In the genomic region with DNA sequence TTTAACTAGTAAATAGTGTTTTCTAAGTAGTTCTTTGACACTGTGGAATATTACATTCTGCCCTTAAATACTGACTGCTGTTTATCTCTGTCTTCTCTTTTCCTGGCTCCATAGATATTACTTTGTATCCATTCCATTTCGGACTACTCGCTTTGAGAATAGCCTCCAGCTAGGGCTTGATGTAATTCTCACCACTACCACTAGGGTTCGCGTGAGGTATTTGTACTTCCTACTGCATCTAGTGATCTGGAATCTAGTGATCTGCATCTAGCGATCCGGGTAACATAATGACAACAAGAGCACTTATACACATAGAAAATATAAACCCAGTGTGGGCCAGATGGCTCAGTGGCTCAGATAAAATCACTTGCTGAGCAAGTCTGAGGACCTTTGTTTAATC, we compare ENCODE assay signal across 14 mouse cellular contexts. TPM values are rescaled to one million over a fixed set of nuclear protein-coding genes. Genes with fewer than 3 reads are reported as not detected.
A peak's percentile ranks its signal among the peaks of the same experiment; 100 is the strongest.
DNase-seq lines count a peak whose midpoint lies in the region; ATAC-seq and TF ChIP-seq lines count a peak whose summit lies in the region.
"Had no signal": no experiment of that assay in that cellular context is flagged by ENCODE, and none has a peak within 500 bp of the region (broad histone marks: within the 10 kb centered on the region; RNA-seq: fewer than 3 reads in every experiment).

No protein-coding gene starts in this region.

- no peaks in the 10 kb centered on the region for H3K9me3 ChIP-seq in heart, postnatal 0 days (replicated peaks; ENCODE audit: control insufficient read depth, low read length)
- H3K9me3 ChIP-seq in lung, embryonic 14.5 days (ENCODE audit: low read depth, low read length): no peaks in the 10 kb centered on the region
- no peaks in the 10 kb centered on the region for H3K9me3 ChIP-seq in E14TG2a.4 (ENCODE audit: low read length)
- H3K9me3 ChIP-seq: hindbrain, embryonic 13.5 days; liver, embryonic 13.5 days; midbrain, embryonic 13.5 days; neural tube, embryonic 12.5 days had no signal

- no peak overlapping the region for H3K4me3 ChIP-seq in heart, postnatal 0 days (ENCODE audit: low read depth, low read length)
- no peak overlapping the region for H3K4me3 ChIP-seq in lung, embryonic 14.5 days (ENCODE audit: low read depth, low read length)
- no peak overlapping the region for H3K4me3 ChIP-seq in E14TG2a.4 (replicated peaks; ENCODE audit: low read length)
- H3K4me3 ChIP-seq: hindbrain, embryonic 13.5 days; liver, embryonic 13.5 days; midbrain, embryonic 13.5 days; neural tube, embryonic 12.5 days had no signal

- DNase-seq in heart, postnatal 0 days (ENCODE audit: low spot score): no peak
- DNase-seq in heart, adult 8-10 months (ENCODE audit: low spot score): no peak
- DNase-seq in lung, embryonic 14.5 days: peak; percentile 49
- DNase-seq in lung, postnatal 4 days: no peak
- no peak for DNase-seq in Muller cell, postnatal 12 days (ENCODE audit: inconsistent ontology term)
- no peak for DNase-seq in adipocyte (ENCODE audit: low spot score)
- DNase-seq: liver, embryonic 13.5 days; retina, postnatal 1 day had no signal

- no peaks in the 10 kb centered on the region for H3K36me3 ChIP-seq in heart, postnatal 0 days (replicated peaks; ENCODE audit: control insufficient read depth, insufficient read depth, low read length)
- H3K36me3 ChIP-seq in lung, embryonic 14.5 days (ENCODE audit: insufficient read depth): no peaks in the 10 kb centered on the region
- H3K36me3 ChIP-seq in E14TG2a.4 (ENCODE audit: insufficient read depth, low read length): no peaks in the 10 kb centered on the region
- H3K36me3 ChIP-seq: hindbrain, embryonic 13.5 days; liver, embryonic 13.5 days; midbrain, embryonic 13.5 days; neural tube, embryonic 12.5 days had no signal

- no peak overlapping the region for H3K9ac ChIP-seq in heart, postnatal 0 days (replicated peaks; ENCODE audit: low read depth, low read length)
- H3K9ac ChIP-seq in lung, embryonic 14.5 days: no peak overlapping the region
- H3K9ac ChIP-seq: hindbrain, embryonic 13.5 days; liver, embryonic 13.5 days; midbrain, embryonic 13.5 days; neural tube, embryonic 12.5 days had no signal

- ATAC-seq in heart, postnatal 0 days (ENCODE audit: insufficient read depth, low read depth): no peak
- ATAC-seq in lung, embryonic 14.5 days (ENCODE audit: insufficient read depth): no peak
- 0 out of 2 replicates have a peak, but pooled peaks have one; percentile 32 for ATAC-seq in common myeloid progenitor, adult 5-6 weeks (replicated peaks; ENCODE audit: low read depth, poor library complexity, severe bottlenecking)
- ATAC-seq: midbrain, embryonic 13.5 days had no signal

- H3K4me1 ChIP-seq in heart, postnatal 0 days (ENCODE audit: control insufficient read depth, insufficient read depth): no peaks in the 10 kb centered on the region
- H3K4me1 ChIP-seq in lung, embryonic 14.5 days (ENCODE audit: insufficient read depth): no peaks in the 10 kb centered on the region
- no peaks in the 10 kb centered on the region for H3K4me1 ChIP-seq in E14TG2a.4 (replicated peaks; ENCODE audit: low read depth, low read length)
- H3K4me1 ChIP-seq: liver, embryonic 13.5 days; neural tube, embryonic 12.5 days had no signal

- TF ChIP-seq EP300 in heart, postnatal 0 days (IDR thresholded peaks at IDR 0.05; ENCODE audit: low read depth): no peak

- H3K4me2 ChIP-seq in heart, postnatal 0 days (ENCODE audit: low read depth, low read length): no peak overlapping the region
- H3K4me2 ChIP-seq in lung, embryonic 14.5 days: no peak overlapping the region
- H3K4me2 ChIP-seq: heart, embryonic 11.5 days; hindbrain, embryonic 13.5 days; liver, embryonic 13.5 days; midbrain, embryonic 13.5 days; neural tube, embryonic 12.5 days had no signal

- H3K27ac ChIP-seq in heart, postnatal 0 days (ENCODE audit: low read depth): no peak overlapping the region
- H3K27ac ChIP-seq in lung, embryonic 14.5 days (ENCODE audit: low read depth): no peak overlapping the region
- H3K27ac ChIP-seq: hindbrain, embryonic 13.5 days; liver, embryonic 13.5 days; midbrain, embryonic 13.5 days; neural tube, embryonic 12.5 days had no signal

- H3K27me3 ChIP-seq in heart, postnatal 0 days (ENCODE audit: control insufficient read depth, insufficient read depth, low read length): no peaks in the 10 kb centered on the region
- H3K27me3 ChIP-seq in lung, embryonic 14.5 days (ENCODE audit: insufficient read depth, low read length): no peaks in the 10 kb centered on the region
- no peaks in the 10 kb centered on the region for H3K27me3 ChIP-seq in E14TG2a.4 (ENCODE audit: insufficient read depth, low read length)
- H3K27me3 ChIP-seq: hindbrain, embryonic 13.5 days; liver, embryonic 13.5 days; midbrain, embryonic 13.5 days; neural tube, embryonic 12.5 days had no signal

- 59% methylated on average over 6 of the region's 6 CpGs for WGBS in heart, postnatal 0 days
- 60% methylated on average over 6 of the region's 6 CpGs for WGBS in lung, embryonic 14.5 days

- peak; percentile 35 for TF ChIP-seq CTCF in heart, postnatal 0 days (IDR thresholded peaks at IDR 0.05; ENCODE audit: low read depth)
- TF ChIP-seq CTCF in lung, embryonic 14.5 days (IDR thresholded peaks at IDR 0.05; ENCODE audit: low read depth): peak; percentile 49
- TF ChIP-seq CTCF in E14TG2a.4 (conservative IDR thresholded peaks at IDR 0.05; ENCODE audit: low read length): peak; percentile 93

RNA-seq across cellular contexts. Expression of a gene that starts 14.2 kb away (rescaled TPM):
- total RNA-seq in heart, postnatal 0 days (2014; rRNA removed; ENCODE audit: low replicate concordance): 0.35 and 0.65 TPM in 2 replicates
- 0.05 and 0.12 TPM in 2 replicates for polyA plus RNA-seq in heart, postnatal 0 days (2015; fragmentation: Nextera tagmentation; extraction: Ambion mirVana)
- under 1 TPM in 2 of 4 experiments, not detected in 2; 0.16 to 0.37 TPM for total RNA-seq in heart, adult 8-10 months (2022)
- polyA plus RNA-seq in lung, embryonic 14.5 days (2014; fragmentation: Nextera tagmentation; extraction: Ambion mirVana): 3.3 and 4.1 TPM in 2 replicates
- total RNA-seq in common myeloid progenitor, adult 5-6 weeks (2017): not detected in 2 replicates

Comparison
In these comparisons a context has a peak if more than half of its experiments do, and no peak if none do; other contexts are left out.
1. CTCF ChIP-seq: peak in every context shown above with its lines; median percentile 93 in E14TG2a.4; 49 in lung, embryonic 14.5 days; 35 in heart, postnatal 0 days.